Mouse (Mus musculus) bone marrow, adult 2 months (tissue): ENCODE data around the gene Sap30bp. TPM values are rescaled to one million over a fixed set of nuclear protein-coding genes. Genes with fewer than 3 reads are reported as not detected.

ENCODE experiments used
- H3K27ac ChIP-seq: fragments of 200-500 bp; 2 replicates; pipeline ENCODE4 v1.5.1; 2012; ENCODE audit warnings: low read depth, mild to moderate bottlenecking, control low read depth, inconsistent platforms, low read length; ENCODE audit not compliant: control insufficient read depth, poor library complexity, insufficient read depth
- H3K4me1 ChIP-seq: fragments of 200-500 bp; 2 replicates; pipeline ENCODE4 v1.6.1; 2011; ENCODE audit warnings: low read length; ENCODE audit not compliant: control insufficient read depth, insufficient read depth
- H3K4me3 ChIP-seq: fragments of 200-500 bp; replicated peaks from 2 replicates; pipeline ENCODE3; 2011; ENCODE audit warnings: mild to moderate bottlenecking, low read depth, low read length, control low read depth; ENCODE audit not compliant: control insufficient read depth
- CTCF ChIP-seq: fragments of 200-500 bp; IDR thresholded peaks from 2 replicates; pipeline ENCODE4 v1.5.1; 2011; ENCODE audit warnings: low read length, control low read depth; ENCODE audit not compliant: control insufficient read depth, insufficient read depth
- POLR2A ChIP-seq: fragments of 200-500 bp; IDR thresholded peaks from 2 replicates; pipeline ENCODE4 v1.6.1; 2011; ENCODE audit warnings: low read depth, mild to moderate bottlenecking, control low read depth, low read length, borderline replicate concordance; ENCODE audit not compliant: control insufficient read depth
- WGBS: fragments of 180-500 bp; shearing (Covaris S2); methylation state at CpG from one replicate; pipeline ENCODE4 v1.1.7; 2018; 5-methylcytosine and 5-hydroxymethylcytosine counted together
- polyA plus RNA-seq: library from polyadenylated mRNA; stranded (reverse); fragments of >200 nt; gene quantifications from 2 replicates; pipeline ENCODE4 v1.2.4, GENCODE M21; 2011; ENCODE audit warnings: low replicate concordance; ENCODE audit not compliant: missing spikeins, insufficient read depth, insufficient read length

The Sap30bp gene
- polyA plus RNA-seq, 1 experiment = 21.7 TPM

DNA sequence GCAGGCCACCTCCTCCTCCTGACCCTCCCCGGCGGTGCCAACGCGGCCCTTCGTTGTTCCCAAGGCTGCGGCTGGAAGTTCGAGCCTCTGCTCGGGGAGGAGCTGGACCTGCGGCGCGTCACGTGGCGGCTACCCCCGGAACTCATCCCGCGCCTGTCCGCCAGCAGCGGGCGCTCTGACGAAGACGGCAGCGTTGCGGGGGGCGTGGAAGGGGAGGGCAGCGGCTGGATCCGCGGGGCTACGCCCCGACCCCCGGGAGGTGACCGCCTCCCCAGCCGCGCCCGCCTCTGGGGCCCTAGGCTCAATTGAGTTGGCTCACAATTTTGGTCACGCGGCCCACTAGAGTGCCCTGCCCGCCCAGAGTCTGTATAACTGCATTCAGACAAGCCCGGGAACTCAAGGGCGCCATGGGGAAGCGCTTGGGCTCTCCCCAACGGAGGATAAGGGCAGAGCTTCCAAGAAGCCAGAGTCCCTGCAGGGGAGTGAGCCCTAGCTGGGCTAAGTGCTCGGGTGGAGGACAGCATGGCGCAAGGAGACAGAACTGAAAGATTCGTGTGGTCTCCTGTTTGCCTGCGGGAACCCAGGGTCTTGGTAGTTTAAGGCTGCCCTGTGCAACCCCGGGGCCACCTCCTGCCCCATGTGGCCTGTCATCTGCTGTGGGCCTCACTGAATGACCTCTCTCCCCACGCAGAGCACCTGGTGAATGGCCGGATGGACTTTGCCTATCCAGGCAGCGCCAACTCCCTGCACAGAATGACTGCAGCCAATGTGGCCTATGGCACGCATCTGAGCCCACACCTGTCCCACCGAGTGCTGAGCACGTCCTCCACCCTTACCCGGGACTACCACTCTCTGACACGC lies 72.0 kb downstream of the Sap30bp start:
- 5% methylated on average over 54 of the region's 54 CpGs for WGBS
- Histone ChIP-seq H3K27ac (peak overlapping the region; percentile 16; the same call in 1 of the 2 replicates), H3K4me3 (peak overlapping the region; percentile 47), H3K4me1 (peaks cover 2% of the 10 kb centered on the region)
- TF ChIP-seq POLR2A (peak; percentile 9; the same call in 1 of the 2 replicates), CTCF (peak; percentile 62)

DNA sequence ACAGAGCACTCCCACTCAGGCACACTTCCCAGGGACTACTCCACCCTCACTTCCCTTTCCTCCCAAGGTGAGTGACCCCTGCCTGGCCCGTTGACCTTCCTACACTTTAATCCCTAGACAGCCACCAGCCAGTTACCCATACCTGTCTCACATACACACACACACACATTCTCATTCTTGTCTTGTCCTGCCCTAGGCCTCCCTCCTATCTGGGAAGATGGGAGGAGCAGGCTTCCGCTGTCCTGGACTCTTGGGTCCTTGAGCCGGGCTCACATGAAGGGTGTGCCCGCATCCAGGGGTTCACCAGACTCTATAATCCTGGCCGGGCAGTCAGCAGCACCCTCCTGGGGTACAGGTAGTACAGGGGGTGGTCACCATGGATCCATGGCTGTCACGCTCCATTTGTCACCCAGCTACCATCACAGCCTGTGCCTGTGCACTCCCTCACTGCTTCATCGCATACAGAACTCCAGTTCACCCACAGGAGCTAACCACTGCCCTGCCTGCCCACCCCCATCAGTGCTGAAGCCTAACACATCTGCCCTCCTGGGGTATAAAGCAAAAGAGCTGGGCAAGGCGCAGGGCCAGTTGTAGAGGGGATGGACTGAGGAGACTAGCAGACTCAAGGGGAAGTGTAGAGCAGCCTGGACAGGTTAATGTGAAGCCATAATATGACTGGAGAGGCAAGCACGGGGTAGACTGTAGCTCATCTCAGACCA lies 72.8 kb downstream of the Sap30bp start:
- TF ChIP-seq POLR2A (no peak), CTCF (no peak)
- Histone ChIP-seq H3K4me3 (no peak overlapping the region), H3K27ac (no peak overlapping the region), H3K4me1 (peaks cover 2% of the 10 kb centered on the region)
- 73% methylated on average over 9 of the region's 9 CpGs for WGBS

DNA sequence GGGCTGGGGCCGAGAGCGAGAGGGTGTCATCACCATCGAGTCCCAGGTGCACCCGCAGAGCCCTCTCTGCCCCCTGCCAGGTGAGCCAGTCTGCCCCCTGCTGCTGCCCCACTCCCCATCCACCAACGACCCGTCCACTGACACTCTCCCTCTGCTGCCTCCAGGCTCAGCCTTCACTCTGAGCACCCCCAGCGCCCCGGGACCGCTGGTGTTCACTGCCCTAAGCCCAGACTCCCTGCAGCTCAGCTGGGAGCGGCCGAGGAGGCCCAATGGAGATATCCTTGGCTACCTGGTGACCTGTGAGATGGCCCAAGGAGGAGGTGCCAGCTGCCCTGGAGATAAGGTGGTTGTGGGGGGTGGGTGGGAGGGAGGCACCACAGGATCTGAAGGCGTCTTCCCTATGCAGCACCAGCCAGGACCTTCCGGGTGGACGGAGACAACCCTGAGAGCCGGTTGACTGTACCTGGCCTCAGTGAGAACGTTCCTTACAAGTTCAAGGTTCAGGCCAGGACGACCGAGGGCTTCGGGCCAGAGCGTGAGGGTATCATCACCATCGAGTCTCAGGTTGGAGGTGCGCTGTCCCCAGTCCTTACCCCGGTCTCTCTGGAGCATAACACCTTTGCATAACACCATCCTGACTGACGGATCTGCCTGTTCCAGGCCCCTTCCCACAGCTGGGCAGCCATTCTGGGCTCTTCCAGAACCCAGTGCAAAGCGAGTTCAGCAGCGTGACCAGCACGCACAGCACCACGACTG lies 74.2 kb downstream of the Sap30bp start:
- TF ChIP-seq CTCF (no peak), POLR2A (no peak)
- Histone ChIP-seq H3K4me3 (no peak overlapping the region), H3K4me1 (peaks cover 2% of the 10 kb centered on the region), H3K27ac (no peak overlapping the region)
- WGBS = 91% methylated on average over 28 of the region's 28 CpGs

DNA sequence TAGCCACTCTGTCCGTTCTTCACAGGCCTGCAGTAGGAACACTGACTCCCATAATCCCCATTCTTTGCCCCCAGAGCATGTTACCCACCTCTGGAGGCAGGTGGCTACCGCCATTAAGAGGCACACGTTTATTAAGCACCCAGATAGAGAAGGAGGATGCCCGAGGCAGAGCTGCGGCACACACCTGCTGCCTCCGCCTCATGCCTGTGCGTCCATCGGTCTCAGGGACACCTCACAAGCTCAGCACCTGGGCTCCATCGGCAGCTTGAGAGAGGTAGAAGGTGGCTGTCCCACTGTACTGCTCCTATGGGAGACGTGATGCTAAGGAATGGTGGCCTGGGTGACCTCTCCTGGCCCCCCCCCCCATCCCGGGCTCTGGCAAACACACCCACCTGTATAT lies 75.3 kb downstream of the Sap30bp start:
- TF ChIP-seq POLR2A = no peak
- TF ChIP-seq CTCF = no peak
- no peak overlapping the region for H3K27ac ChIP-seq
- WGBS = 88% methylated on average over 11 of the region's 11 CpGs
- no peak overlapping the region for H3K4me3 ChIP-seq
- H3K4me1 ChIP-seq = peaks cover 2% of the 10 kb centered on the region

DNA sequence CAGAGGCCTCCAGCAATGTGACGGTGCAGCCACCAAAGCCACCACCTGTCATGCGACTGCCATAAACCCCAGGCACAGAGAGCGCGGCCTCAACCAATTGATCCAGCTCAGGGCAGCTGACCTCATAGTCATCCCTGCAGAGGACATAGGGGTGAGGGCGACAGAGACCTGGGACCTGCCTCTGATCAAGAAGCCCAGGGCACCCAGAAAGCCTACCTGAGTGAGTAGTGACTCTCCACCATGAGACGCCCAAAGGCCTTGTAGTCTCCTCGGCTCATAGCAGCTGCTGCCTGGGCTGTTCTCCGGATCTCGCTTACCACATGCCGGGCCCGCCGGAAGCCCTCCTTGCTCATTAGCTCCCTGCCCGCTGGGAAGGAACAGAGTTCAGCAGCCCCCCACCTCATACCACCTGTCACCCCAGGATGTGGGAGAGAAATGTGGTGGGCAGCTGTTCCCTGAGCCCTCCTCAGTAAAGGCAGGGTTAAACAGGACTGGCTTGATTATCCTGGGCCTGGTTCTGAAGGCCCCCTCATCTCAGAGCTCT lies 75.8 kb downstream of the Sap30bp start:
- 88% methylated on average over 13 of the region's 13 CpGs for WGBS
- Histone ChIP-seq H3K27ac (no peak overlapping the region), H3K4me1 (peaks cover 2% of the 10 kb centered on the region), H3K4me3 (no peak overlapping the region)
- TF ChIP-seq POLR2A (no peak), CTCF (no peak)

DNA sequence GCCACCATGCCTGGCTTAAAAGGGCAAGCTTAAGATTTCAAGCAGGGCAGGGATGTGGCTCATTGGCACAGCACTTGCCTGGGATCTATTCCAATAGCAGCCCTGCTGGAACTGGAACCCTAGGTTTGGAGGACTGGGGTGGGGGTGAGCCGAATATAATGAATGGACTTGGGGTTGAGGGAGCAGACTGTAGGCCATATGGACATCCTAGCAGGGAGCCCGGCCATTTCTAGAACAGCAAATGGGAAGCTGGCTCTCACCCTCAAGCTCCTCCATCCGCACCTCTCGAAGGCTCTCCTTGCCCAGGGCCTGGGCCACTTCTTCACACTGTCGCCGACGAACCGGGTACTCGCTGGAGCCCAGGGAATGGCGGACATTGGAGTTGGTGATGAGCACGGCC lies 76.6 kb downstream of the Sap30bp start:
- WGBS = 88% methylated on average over 11 of the region's 11 CpGs
- TF ChIP-seq CTCF = no peak
- no peak for TF ChIP-seq POLR2A
- H3K4me3 ChIP-seq = no peak overlapping the region
- no peak overlapping the region for H3K27ac ChIP-seq
- peaks cover 2% of the 10 kb centered on the region for H3K4me1 ChIP-seq

DNA sequence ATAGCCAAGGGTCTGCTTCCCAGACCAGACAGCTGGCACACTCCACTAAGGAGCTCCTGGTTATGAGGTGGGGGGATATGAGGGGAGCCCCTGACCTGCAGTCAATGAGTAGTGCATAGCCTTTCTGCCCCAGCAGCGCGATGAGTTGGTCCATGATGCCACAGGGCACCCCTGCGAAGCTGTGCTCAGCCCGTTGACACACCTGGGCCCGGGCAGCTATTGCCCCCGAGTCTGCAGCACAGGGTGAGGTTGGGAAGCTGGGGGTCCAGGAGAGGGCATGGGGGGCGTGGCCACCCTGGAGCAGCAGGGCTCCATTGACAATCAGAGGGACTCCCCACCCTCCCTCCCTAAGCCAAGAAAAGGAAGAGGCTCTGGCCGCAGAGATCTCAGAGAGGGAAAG lies 77.1 kb downstream of the Sap30bp start:
- no peak for TF ChIP-seq POLR2A
- TF ChIP-seq CTCF = no peak
- Histone ChIP-seq H3K4me1 (peaks cover 2% of the 10 kb centered on the region), H3K27ac (no peak overlapping the region), H3K4me3 (no peak overlapping the region)
- WGBS = 89% methylated on average over 8 of the region's 8 CpGs
